Comparison of ENCODE assay signal across 17 mouse cellular contexts in genomic region chr19:46897135-46897534, GRCm38 (mm10).
DNase-seq lines count a peak whose midpoint lies in the region; ATAC-seq and TF ChIP-seq lines count a peak whose summit lies in the region.
"Had no signal": no experiment of that assay in that cellular context is flagged by ENCODE, and none has a peak within 500 bp of the region (broad histone marks: within the 10 kb centered on the region; RNA-seq: fewer than 3 reads in every experiment).

No protein-coding gene starts in this region.

- no peak for ATAC-seq in forebrain, postnatal 0 days
- ATAC-seq in forebrain, embryonic 11.5 days (replicated peaks; ENCODE audit: low FRiP score) = no peak
- no peak for ATAC-seq in liver, embryonic 12.5 days
- ATAC-seq in inflammation-experienced regulatory T-cells, adult 6 months = no peak

- TF ChIP-seq POLR2A in liver, adult 2 months (IDR thresholded peaks at IDR 0.05; ENCODE audit: extremely low read depth, insufficient read depth, low read length) = no peak
- TF ChIP-seq POLR2A in CH12.LX (IDR thresholded peaks at IDR 0.05; ENCODE audit: low read depth, low read length) = no peak
- TF ChIP-seq POLR2A in cortical plate, adult 2 months (IDR thresholded peaks at IDR 0.05; ENCODE audit: extremely low read depth, insufficient read depth, low read length) = no peak

- TF ChIP-seq CTCF in forebrain, postnatal 0 days (IDR thresholded peaks at IDR 0.05; ENCODE audit: low read depth) = peak; percentile 36
- TF ChIP-seq CTCF in liver, adult 2 months (IDR thresholded peaks at IDR 0.05; ENCODE audit: low read depth, low read length) = peak; percentile 48; the same call in 1 of the 2 replicates
- peak in 1 of 2 experiments; percentile 31; a peak in 2 of 4 replicates for TF ChIP-seq CTCF in CH12.LX (conservative IDR thresholded peaks at IDR 0.05 in 1 of 2, IDR thresholded peaks at IDR 0.05 in 1 of 2; ENCODE audit: low read depth in 2 of 2, low read length in 2 of 2)
- TF ChIP-seq CTCF in cortical plate, adult 2 months (IDR thresholded peaks at IDR 0.05; ENCODE audit: extremely low read depth, insufficient read depth, low read length) = 0 out of 2 replicates have a peak, but pooled peaks have one; percentile 11

- no peaks in the 10 kb centered on the region for H3K4me1 ChIP-seq in forebrain, postnatal 0 days (ENCODE audit: insufficient read depth)
- H3K4me1 ChIP-seq in forebrain, embryonic 11.5 days (replicated peaks; ENCODE audit: control insufficient read depth, insufficient read depth, low read length) = no peaks in the 10 kb centered on the region
- H3K4me1 ChIP-seq in liver, adult 2 months (ENCODE audit: control insufficient read depth, insufficient read depth, low read length) = peaks cover 7% of the 10 kb centered on the region
- peaks cover 31% of the 10 kb centered on the region for H3K4me1 ChIP-seq in liver, embryonic 12.5 days
- peaks cover 6 to 17% of the 10 kb centered on the region in 2 experiments; a peak in 3 of 4 replicates for H3K4me1 ChIP-seq in CH12.LX (ENCODE audit: control insufficient read depth in 1 of 2, insufficient read depth in 2 of 2)
- H3K4me1 ChIP-seq in cortical plate, adult 2 months (ENCODE audit: control insufficient read depth, insufficient read depth, low read length) = peaks cover 10% of the 10 kb centered on the region
- H3K4me1 ChIP-seq: limb, embryonic 12.5 days had no signal

- in situ Hi-C loops in CH12.LX (cut with MboI; ENCODE audit: low pct_ligation_motif_present, low pct_unique_long_range_greater_than_20kb, low sequenced_read_pairs) = no loop called here

- H3K4me3 ChIP-seq in forebrain, postnatal 0 days (ENCODE audit: low read depth, low read length) = no peak overlapping the region
- H3K4me3 ChIP-seq in forebrain, embryonic 11.5 days (ENCODE audit: low read depth, low read length) = no peak overlapping the region
- H3K4me3 ChIP-seq in liver, adult 2 months (ENCODE audit: insufficient read depth, low read depth, low read length) = no peak overlapping the region
- H3K4me3 ChIP-seq in liver, embryonic 12.5 days = no peak overlapping the region
- no peak overlapping the region for H3K4me3 ChIP-seq in CH12.LX (replicated peaks in 1 of 3; ENCODE audit: low read depth in 2 of 3, low read length in 2 of 3, poor library complexity in 1 of 3)
- no peak overlapping the region for H3K4me3 ChIP-seq in cortical plate, adult 2 months (ENCODE audit: insufficient read depth, low read length)
- H3K4me3 ChIP-seq: limb, embryonic 12.5 days had no signal

- peaks cover 26% of the 10 kb centered on the region for H3K36me3 ChIP-seq in forebrain, postnatal 0 days (ENCODE audit: insufficient read depth)
- H3K36me3 ChIP-seq in forebrain, embryonic 11.5 days (ENCODE audit: control insufficient read depth, insufficient read depth, low read length) = 0 out of 2 replicates have a peak, but pooled peaks cover 9% of the 10 kb centered on the region
- peaks cover 30% of the 10 kb centered on the region for H3K36me3 ChIP-seq in liver, adult 2 months (ENCODE audit: control insufficient read depth, insufficient read depth, low read length)
- H3K36me3 ChIP-seq in liver, embryonic 12.5 days = peaks cover 65% of the 10 kb centered on the region
- peaks cover 28 to 62% of the 10 kb centered on the region in 2 experiments for H3K36me3 ChIP-seq in CH12.LX (replicated peaks in 1 of 2; ENCODE audit: control insufficient read depth in 1 of 2, insufficient read depth in 1 of 2, low read length in 1 of 2)

- H3K9me3 ChIP-seq in forebrain, postnatal 0 days (ENCODE audit: low read length) = no peaks in the 10 kb centered on the region
- no peaks in the 10 kb centered on the region for H3K9me3 ChIP-seq in forebrain, embryonic 11.5 days (ENCODE audit: control insufficient read depth, low read length)
- H3K9me3 ChIP-seq in liver, embryonic 12.5 days (replicated peaks) = peaks cover 4% of the 10 kb centered on the region
- peaks cover 8% of the 10 kb centered on the region for H3K9me3 ChIP-seq in CH12.LX (replicated peaks; ENCODE audit: low read length)

- 90% methylated on average over 3 of the region's 3 CpGs for WGBS in forebrain, postnatal 0 days
- WGBS in forebrain, embryonic 11.5 days = 88% methylated on average over 3 of the region's 3 CpGs
- WGBS in liver, adult 2 months = 93% methylated on average over 3 of the region's 3 CpGs
- WGBS in liver, embryonic 12.5 days (ENCODE audit: insufficient replicate concordance) = 77% methylated on average over 3 of the region's 3 CpGs

- H3K27ac ChIP-seq in forebrain, postnatal 0 days (ENCODE audit: low read depth, low read length) = no peak overlapping the region
- H3K27ac ChIP-seq in forebrain, embryonic 11.5 days (ENCODE audit: low read depth, low read length) = no peak overlapping the region
- no peak overlapping the region for H3K27ac ChIP-seq in liver, adult 2 months (replicated peaks; ENCODE audit: insufficient read depth, low read depth, low read length)
- H3K27ac ChIP-seq in liver, embryonic 12.5 days = no peak overlapping the region
- H3K27ac ChIP-seq in CH12.LX (ENCODE audit: insufficient read depth, low read depth) = no peak overlapping the region
- no peak overlapping the region for H3K27ac ChIP-seq in cortical plate, adult 2 months (ENCODE audit: insufficient read depth, low read length)
- H3K27ac ChIP-seq: limb, embryonic 12.5 days had no signal

- dilution Hi-C loops in CH12.LX (cut with MboI; ENCODE audit: extremely low pct_ligation_motif_present, extremely low pct_unique_long_range_greater_than_20kb, low sequenced_read_pairs) = no loop called here

- no peak for DNase-seq in forebrain, postnatal 0 days
- DNase-seq in forebrain, embryonic 11.5 days (ENCODE audit: low spot score) = no peak
- no peak for DNase-seq in liver, adult 2 months (ENCODE audit: extremely low read depth, low read depth, low spot score)
- no peak for DNase-seq in CH12.LX (ENCODE audit: extremely low read depth)
- no peak for DNase-seq in urinary bladder, postnatal 36 days (ENCODE audit: low spot score in 2 of 2)
- DNase-seq: adrenal gland, adult 2 months; cerebellum, adult 9-11 months; heart, postnatal 10 days; kidney, postnatal 10 days; layer of hippocampus, postnatal 36 days; lung, postnatal 10 days; right cerebral cortex, postnatal 14 days had no signal

- no peaks in the 10 kb centered on the region for H3K79me2 ChIP-seq in liver, adult 2 months (ENCODE audit: control insufficient read depth, insufficient read depth, low read length)
- H3K79me2 ChIP-seq in CH12.LX (replicated peaks; ENCODE audit: control insufficient read depth, extremely low read depth, insufficient read depth, poor library complexity, severe bottlenecking) = no peaks in the 10 kb centered on the region

- H3K4me2 ChIP-seq in forebrain, postnatal 0 days (ENCODE audit: low read depth) = no peak overlapping the region
- H3K4me2 ChIP-seq in forebrain, embryonic 11.5 days (ENCODE audit: low read depth, low read length, severe bottlenecking) = no peak overlapping the region
- no peak overlapping the region for H3K4me2 ChIP-seq in liver, embryonic 12.5 days
- H3K4me2 ChIP-seq in CH12.LX (ENCODE audit: insufficient read depth, low read depth, poor library complexity, severe bottlenecking) = no peak overlapping the region
- H3K4me2 ChIP-seq: limb, embryonic 12.5 days; midbrain, embryonic 11.5 days had no signal

- H3K27me3 ChIP-seq in forebrain, postnatal 0 days (ENCODE audit: insufficient read depth, low read length) = no peaks in the 10 kb centered on the region
- no peaks in the 10 kb centered on the region for H3K27me3 ChIP-seq in forebrain, embryonic 11.5 days (ENCODE audit: control insufficient read depth, insufficient read depth, low read length)
- H3K27me3 ChIP-seq in liver, adult 2 months (ENCODE audit: control insufficient read depth, insufficient read depth, low read length) = no peaks in the 10 kb centered on the region
- no peaks in the 10 kb centered on the region for H3K27me3 ChIP-seq in liver, embryonic 12.5 days (replicated peaks)
- no peaks in the 10 kb centered on the region for H3K27me3 ChIP-seq in CH12.LX (replicated peaks)
- H3K27me3 ChIP-seq: limb, embryonic 12.5 days had no signal

- no peak; the same call in 1 of the 2 replicates for TF ChIP-seq RAD21 in CH12.LX (IDR thresholded peaks at IDR 0.05; ENCODE audit: low read depth, low read length)

- no peak overlapping the region for H3K9ac ChIP-seq in forebrain, postnatal 0 days
- H3K9ac ChIP-seq in forebrain, embryonic 11.5 days (ENCODE audit: low read length) = no peak overlapping the region
- no peak overlapping the region for H3K9ac ChIP-seq in liver, adult 2 months (ENCODE audit: low read depth, low read length)
- no peak overlapping the region for H3K9ac ChIP-seq in liver, embryonic 12.5 days
- no peak overlapping the region for H3K9ac ChIP-seq in CH12.LX (ENCODE audit: insufficient read depth, low read depth)
- H3K9ac ChIP-seq: limb, embryonic 12.5 days had no signal

- TF ChIP-seq EP300 in CH12.LX (IDR thresholded peaks at IDR 0.05; ENCODE audit: low read length) = no peak

TF ChIP-seq in CH12.LX, 34 proteins besides CTCF, POLR2A, EP300 and RAD21:
- TF ChIP-seq MAZ (IDR thresholded peaks at IDR 0.05; ENCODE audit: low read depth, low read length) (no peak), SMC3 (IDR thresholded peaks at IDR 0.05; ENCODE audit: low read depth, low read length) (peak; percentile 18)
